Mouse (Mus musculus): Measurements from ENCODE around the gene Oxnad1.
"Not testable (repeated sequence)": the region's sequence is repeated elsewhere in the genome, so short reads cannot be mapped to it uniquely, and the experiment has no call there.

Oxnad1 gene

GRCm38 (mm10) chr14:32091704-32092103 lies 6.5 kb downstream of the Oxnad1 start:
- DNase-seq, result no peak

GRCm38 (mm10) chr14:32093018-32093417 lies 7.8 kb downstream of the Oxnad1 start:
- no peak for DNase-seq

DNA sequence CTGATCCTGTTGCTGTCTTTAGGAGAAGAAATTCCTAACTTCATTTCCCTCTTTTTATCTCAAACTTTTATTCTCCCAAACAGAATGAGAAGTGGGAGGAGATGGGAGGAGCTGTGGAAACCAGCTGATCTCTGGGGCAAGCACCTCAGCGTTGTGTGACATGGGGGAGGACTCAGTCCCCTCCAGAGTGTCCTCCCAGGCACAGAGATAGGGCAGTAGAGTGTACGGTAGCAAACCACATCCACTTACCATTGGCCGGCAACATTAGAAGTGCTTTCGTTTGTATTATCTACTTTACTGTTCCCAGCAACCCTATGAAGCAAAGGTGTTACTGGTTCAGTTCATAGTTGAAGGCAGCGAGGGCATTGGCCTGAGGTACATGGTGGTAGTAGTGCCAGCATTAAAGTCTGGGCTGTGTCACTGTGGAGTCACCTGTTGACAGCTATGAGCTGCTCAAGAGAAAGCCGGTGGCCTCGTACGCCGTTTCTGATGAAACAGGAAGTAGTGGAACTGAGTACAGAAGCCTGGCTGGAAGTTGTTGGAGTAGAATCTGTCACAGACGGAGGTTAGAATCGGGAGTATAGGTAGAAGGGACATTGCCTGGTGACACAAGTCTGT lies 8.4 kb downstream of the Oxnad1 start:
- DNase-seq, result no peak

DNA sequence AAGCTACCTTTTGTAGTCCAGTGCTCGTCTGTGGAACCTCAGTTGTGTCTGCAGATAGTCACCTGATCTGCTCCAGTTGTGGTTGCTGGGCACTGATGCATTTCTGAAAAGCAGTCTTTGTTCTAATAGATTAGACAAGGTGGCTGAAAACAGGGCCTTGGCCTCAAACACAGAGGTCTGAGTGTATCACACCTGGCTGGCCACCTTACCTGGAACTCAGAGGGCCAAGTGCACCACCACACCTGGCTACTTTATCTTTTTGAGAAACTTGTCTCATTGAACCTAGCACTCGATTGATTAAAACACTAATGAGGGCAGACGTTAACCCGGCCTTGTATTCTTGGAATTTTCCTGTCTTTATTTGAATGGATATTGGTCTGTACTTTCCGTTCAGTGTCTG lies 10.5 kb downstream of the Oxnad1 start:
- DNase-seq, result no peak

DNA sequence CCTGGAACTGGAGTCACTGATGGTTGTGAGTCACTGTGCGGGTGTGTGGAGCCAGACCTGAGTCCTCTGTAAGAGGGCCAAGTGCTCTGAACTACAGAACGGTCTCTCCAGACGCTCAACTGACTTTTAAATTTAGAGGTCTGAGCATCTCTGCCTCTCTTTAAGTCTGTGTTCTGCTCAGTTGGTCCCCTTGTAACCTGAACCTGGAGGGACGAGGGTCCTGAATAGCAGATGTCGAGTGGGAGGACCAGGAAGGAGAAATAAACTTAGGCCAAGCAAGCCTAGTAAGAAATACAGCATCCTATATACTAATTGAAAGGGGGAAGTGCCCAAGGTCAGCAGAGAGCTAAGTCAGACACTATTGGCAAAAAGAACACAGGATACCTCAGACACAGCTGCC lies 11.6 kb downstream of the Oxnad1 start:
- DNase-seq, result no peak

DNA sequence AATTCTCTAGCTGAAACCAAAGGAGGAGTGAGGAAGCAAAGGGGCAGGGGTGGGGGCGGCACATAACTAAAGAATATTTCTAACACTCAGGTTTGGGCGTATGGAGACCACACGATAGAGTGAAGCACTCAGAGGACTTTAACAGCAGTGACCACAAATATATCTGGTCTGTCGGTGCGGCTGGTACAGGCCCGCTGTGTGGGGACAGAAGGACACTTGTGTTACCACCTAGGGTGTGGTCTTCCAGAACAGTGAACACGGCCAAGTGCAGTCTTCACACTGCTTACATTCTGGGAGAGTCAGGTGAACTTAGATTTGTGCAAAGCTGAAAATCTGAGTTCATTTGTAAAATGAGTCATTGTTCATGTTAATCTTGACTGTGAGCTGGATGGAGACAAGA lies 12.5 kb downstream of the Oxnad1 start:
- no peak for DNase-seq

DNA sequence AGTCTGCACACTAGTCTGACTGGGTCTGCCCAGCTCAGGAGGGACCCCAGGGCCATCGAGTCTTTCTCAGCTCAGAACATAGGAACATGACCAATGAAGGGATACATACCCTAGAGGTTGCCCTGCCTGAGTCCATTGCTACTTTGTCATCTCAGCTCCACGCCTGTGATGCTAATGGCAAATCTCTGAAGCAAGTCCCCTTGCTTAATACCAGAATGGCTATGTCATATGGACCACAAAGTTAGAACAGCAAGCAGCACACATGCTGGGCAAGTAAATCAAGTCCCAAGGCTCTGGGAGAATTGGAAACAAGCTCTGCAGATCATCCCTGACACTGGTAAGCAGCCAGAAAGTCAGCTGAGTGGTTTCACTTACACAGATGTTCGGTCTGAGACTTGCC lies 13.8 kb downstream of the Oxnad1 start:
- no peak for DNase-seq

- no peak for DNase-seq
Measured at GRCm38 (mm10) chr14:32103556-32103955, 18.4 kb downstream of the Oxnad1 start.

- no peak for DNase-seq
Measured at GRCm38 (mm10) chr14:32105663-32106062, 20.5 kb downstream of the Oxnad1 start.

- DNase-seq, result no peak
Measured at GRCm38 (mm10) chr14:32106911-32107310, 21.7 kb downstream of the Oxnad1 start.

GRCm38 (mm10) chr14:32112124-32112523 lies 26.9 kb downstream of the Oxnad1 start:
- not testable (repeated sequence) for DNase-seq

GRCm38 (mm10) chr14:32120940-32121919 lies 36.1 kb downstream of the Oxnad1 start:
- DNase-seq, result no peak

DNA sequence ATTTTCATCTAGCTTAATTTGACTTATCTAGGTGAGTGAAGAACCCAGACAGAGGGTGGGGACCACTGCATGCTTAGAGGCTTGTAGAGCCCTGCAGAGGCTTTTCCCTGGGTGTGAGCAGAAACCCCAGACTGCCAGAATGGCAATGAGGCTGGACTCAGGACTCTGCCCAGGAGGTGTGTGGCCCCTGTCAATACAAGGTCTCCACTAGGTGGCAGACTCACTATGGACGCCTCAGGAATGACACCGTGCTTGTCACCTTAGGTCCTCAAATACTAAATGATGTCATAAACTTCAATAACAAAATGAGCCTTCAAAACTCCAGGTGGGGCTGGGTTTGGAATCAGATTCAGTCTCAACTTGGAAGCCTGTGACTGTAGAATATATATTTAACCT lies 36.7 kb downstream of the Oxnad1 start:
- peak; percentile 45 for DNase-seq

DNA sequence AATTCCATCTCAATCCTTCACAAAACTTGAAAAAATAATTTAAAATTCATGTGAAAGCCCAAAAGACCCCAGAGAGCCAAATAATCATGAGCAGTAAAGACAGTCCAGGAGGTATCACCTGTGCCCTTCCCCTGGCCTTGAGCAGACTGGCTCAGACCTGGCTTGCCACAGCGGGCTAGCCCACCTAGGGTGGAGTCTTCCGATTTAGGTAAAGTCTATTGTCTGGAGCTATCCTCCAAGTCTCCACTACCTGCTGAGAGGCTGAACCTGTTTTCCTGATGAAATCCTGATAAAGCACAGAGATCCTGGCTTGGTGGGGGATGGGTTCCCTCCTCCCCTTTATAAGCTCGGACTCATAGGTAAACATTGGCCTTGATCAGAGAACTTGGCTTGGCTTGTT lies 39.1 kb downstream of the Oxnad1 start:
- DNase-seq, result no peak

DNA sequence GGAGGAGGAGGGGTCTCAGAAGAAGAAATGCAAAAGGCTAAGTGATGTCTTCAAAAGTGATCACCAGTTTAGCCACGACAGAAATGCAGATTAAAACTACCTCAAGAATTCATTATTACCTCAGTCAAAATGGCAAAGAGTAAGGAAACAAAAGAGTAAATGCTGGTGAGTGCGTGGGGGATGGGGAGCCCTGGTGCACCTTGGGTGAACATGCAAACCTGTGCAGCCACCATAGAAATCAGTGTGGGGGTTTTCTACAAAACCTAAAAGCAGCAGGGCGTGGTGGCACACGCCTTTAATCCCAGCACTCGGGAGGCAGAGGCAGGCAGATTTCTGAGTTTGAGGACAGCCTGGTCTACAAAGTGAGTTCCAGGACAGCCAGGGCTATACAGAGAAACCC lies 40.1 kb downstream of the Oxnad1 start:
- not testable (repeated sequence) for DNase-seq

DNA sequence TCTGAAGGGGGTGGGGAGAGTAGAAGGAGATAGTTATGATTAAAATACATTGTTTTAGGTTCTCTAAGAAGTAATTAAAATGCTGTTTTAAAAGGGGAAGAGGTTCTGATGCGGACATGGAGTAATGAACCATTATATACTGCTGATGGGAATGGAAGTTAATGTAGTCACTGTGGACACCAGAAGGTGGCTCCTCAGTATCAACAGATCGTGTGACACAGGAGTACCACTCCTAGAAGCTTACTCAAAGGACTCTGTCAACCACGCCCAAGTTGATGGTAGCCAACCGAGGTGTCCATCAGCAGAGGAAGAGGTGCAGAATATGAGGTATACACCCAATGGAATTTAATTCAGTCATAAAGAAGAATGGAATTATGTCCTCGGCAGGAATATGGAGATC lies 43.2 kb downstream of the Oxnad1 start:
- DNase-seq, result no peak

- no peak for DNase-seq
Measured at GRCm38 (mm10) chr14:32131836-32132235, 46.7 kb downstream of the Oxnad1 start.

- no peak for DNase-seq
Measured at GRCm38 (mm10) chr14:32134293-32134692, 49.1 kb downstream of the Oxnad1 start.

- DNase-seq, result not testable (repeated sequence)
Measured at GRCm38 (mm10) chr14:32136467-32136866, 51.3 kb downstream of the Oxnad1 start.

GRCm38 (mm10) chr14:32140359-32140965 lies 55.3 kb downstream of the Oxnad1 start:
- no peak for DNase-seq

DNA sequence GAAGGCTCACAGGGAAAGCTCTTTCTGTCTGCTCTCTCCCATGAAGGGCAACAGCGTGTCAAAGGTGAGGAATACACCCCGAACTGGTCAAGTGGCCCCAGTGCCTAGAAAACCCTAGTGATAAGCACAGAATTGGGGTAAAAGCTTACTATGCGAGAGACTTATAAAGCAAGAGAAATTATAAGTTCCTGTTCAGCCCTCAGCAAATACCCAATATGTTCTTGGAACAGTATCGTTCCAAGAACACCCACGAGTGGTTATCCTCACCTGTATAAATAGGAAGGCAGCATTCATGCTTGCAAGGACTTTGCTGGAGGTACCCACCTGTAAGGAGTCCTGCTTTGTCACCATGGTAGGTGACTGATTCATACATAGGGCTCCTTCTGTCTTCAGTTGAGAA lies 56.5 kb downstream of the Oxnad1 start, which contains the start of gene Msmb:
Msmb (plus strand) TSS at position 301 of the 400 bp plus-strand sequence.
- no peak for DNase-seq

DNA sequence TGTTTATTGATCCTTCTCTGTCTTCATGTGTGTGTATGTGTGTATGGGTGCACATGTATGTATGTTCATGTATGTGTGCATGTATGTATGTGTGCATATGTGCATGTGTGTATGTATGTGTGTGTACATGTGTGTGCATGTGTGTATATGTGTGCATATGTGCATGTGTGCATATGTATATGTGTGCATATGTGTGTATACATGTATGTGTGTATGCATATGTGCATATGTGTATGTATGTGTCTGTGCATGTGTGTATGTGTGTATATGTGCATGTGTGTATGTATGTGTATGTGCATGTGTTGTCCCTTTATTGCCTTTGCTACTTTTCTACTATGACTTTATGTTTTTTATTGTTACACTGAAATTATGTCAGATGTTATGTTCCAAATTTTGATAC lies 59.6 kb downstream of the Oxnad1 start:
- DNase-seq, result no peak

- DNase-seq, result no peak
Measured at GRCm38 (mm10) chr14:32145401-32145800, 60.2 kb downstream of the Oxnad1 start.

All from embryo, embryonic 11 days (tissue).